In genomic region chr15:96696486-96697284, GRCm38 (mm10) we compare ENCODE assay signal across 8 mouse cellular contexts. TPM values are rescaled to one million over a fixed set of nuclear protein-coding genes. Genes with fewer than 3 reads are reported as not detected.
DNase-seq lines count a peak whose midpoint lies in the region; ATAC-seq and TF ChIP-seq lines count a peak whose summit lies in the region.

No protein-coding gene starts in this region.

- H3K4me2 ChIP-seq in heart, embryonic 14.5 days (ENCODE audit: low read length): peak overlapping the region; percentile 77
- peak overlapping the region; percentile 88 for H3K4me2 ChIP-seq in liver, postnatal 0 days (ENCODE audit: low read depth, low read length)

- no peak for TF ChIP-seq EP300 in ES-Bruce4 (IDR thresholded peaks at IDR 0.05; ENCODE audit: insufficient read depth, low read depth, low read length)
- TF ChIP-seq EP300 in liver, postnatal 0 days (IDR thresholded peaks at IDR 0.05; ENCODE audit: low read depth): no peak

- no peak for DNase-seq in gastrocnemius, adult 2 months
- DNase-seq in gastrocnemius, adult 8-10 months (ENCODE audit: low spot score in 2 of 2): no peak
- DNase-seq in liver, postnatal 0 days: no peak
- DNase-seq in right cerebral cortex, postnatal 36 days (ENCODE audit: low spot score in 2 of 2): no peak
- DNase-seq in gastrocnemius, postnatal 14 days: no peak
- no peak for DNase-seq in right cerebral cortex, postnatal 10 days (ENCODE audit: low spot score in 2 of 2)

- H3K9ac ChIP-seq in ES-Bruce4 (ENCODE audit: low read depth, poor library complexity, severe bottlenecking): peak overlapping the region; percentile 98
- H3K9ac ChIP-seq in heart, embryonic 14.5 days (ENCODE audit: low read length): peak overlapping the region; percentile 100
- H3K9ac ChIP-seq in liver, postnatal 0 days (replicated peaks): peak overlapping the region; percentile 95

- no peak for ATAC-seq in heart, embryonic 14.5 days (ENCODE audit: insufficient number of reproducible peaks, insufficient read depth, low FRiP score, low read depth)
- 0 out of 2 replicates have a peak, but pooled peaks have one; percentile 5 for ATAC-seq in liver, postnatal 0 days

- TF ChIP-seq CTCF in gastrocnemius, adult 2 months (IDR thresholded peaks at IDR 0.05): no peak
- TF ChIP-seq CTCF in ES-Bruce4 (IDR thresholded peaks at IDR 0.05; ENCODE audit: low read depth, low read length): no peak
- no peak for TF ChIP-seq CTCF in liver, postnatal 0 days (IDR thresholded peaks at IDR 0.05; ENCODE audit: low read depth)

- H3K4me3 ChIP-seq in gastrocnemius, adult 2 months: peak overlapping the region; percentile 98
- H3K4me3 ChIP-seq in ES-Bruce4 (ENCODE audit: low read depth, low read length): peak overlapping the region; percentile 38
- H3K4me3 ChIP-seq in heart, embryonic 14.5 days (ENCODE audit: control insufficient read depth in 1 of 2, insufficient read depth in 1 of 2, low read depth in 1 of 2, low read length in 2 of 2): peak overlapping the region; percentile 96 to 99
- H3K4me3 ChIP-seq in liver, postnatal 0 days (ENCODE audit: low read depth, low read length): peak overlapping the region; percentile 93

- H3K9me3 ChIP-seq in ES-Bruce4 (replicated peaks; ENCODE audit: control insufficient read depth, insufficient read depth, low read length, poor library complexity, severe bottlenecking): no peaks in the 10 kb centered on the region
- no peaks in the 10 kb centered on the region for H3K9me3 ChIP-seq in heart, embryonic 14.5 days (ENCODE audit: control insufficient read depth, low read length)
- no peaks in the 10 kb centered on the region for H3K9me3 ChIP-seq in liver, postnatal 0 days (ENCODE audit: low read length)

- WGBS in heart, embryonic 14.5 days: 59% methylated on average over 13 of the region's 13 CpGs
- 50% methylated on average over 13 of the region's 13 CpGs for WGBS in liver, postnatal 0 days (ENCODE audit: insufficient replicate concordance)

- intact Hi-C loops in gastrocnemius, adult 2 months (cut with DNase I): loop anchor here (5.0 kb wide), 1 partner anchor 81 kb away; no protein-coding TSS in a partner anchor
- intact Hi-C loops in gastrocnemius, postnatal 14 days (cut with DNase I; ENCODE audit: low total_unique reads): no loop called here

- no peak for TF ChIP-seq POLR2A in ES-Bruce4 (IDR thresholded peaks at IDR 0.05; ENCODE audit: insufficient read depth, low read length)

- H3K4me1 ChIP-seq in ES-Bruce4 (ENCODE audit: control insufficient read depth, insufficient read depth, low read length): no peaks in the 10 kb centered on the region
- peaks cover 27 to 44% of the 10 kb centered on the region in 2 experiments for H3K4me1 ChIP-seq in heart, embryonic 14.5 days (ENCODE audit: control insufficient read depth in 2 of 2, insufficient read depth in 2 of 2, low read length in 2 of 2)
- peaks cover 30% of the 10 kb centered on the region for H3K4me1 ChIP-seq in liver, postnatal 0 days (ENCODE audit: insufficient read depth)

- H3K27ac ChIP-seq in gastrocnemius, adult 2 months: peak overlapping the region; percentile 100
- 0 out of 2 replicates have a peak overlapping the region, but pooled peaks have one; percentile 32 for H3K27ac ChIP-seq in ES-Bruce4 (ENCODE audit: insufficient read depth, low read length)
- H3K27ac ChIP-seq in heart, embryonic 14.5 days (replicated peaks in 1 of 2; ENCODE audit: control insufficient read depth in 1 of 2, insufficient read depth in 1 of 2, low read depth in 2 of 2, low read length in 2 of 2): peak overlapping the region; percentile 78 to 100
- peak overlapping the region; percentile 94 for H3K27ac ChIP-seq in liver, postnatal 0 days (ENCODE audit: low read depth)

- no peaks in the 10 kb centered on the region for H3K27me3 ChIP-seq in ES-Bruce4 (ENCODE audit: control insufficient read depth, insufficient read depth, low read length, poor library complexity, severe bottlenecking)
- no peaks in the 10 kb centered on the region for H3K27me3 ChIP-seq in heart, embryonic 14.5 days (ENCODE audit: control insufficient read depth, insufficient read depth, low read length)
- H3K27me3 ChIP-seq in liver, postnatal 0 days (ENCODE audit: insufficient read depth, low read length): no peaks in the 10 kb centered on the region

- peaks cover 69% of the 10 kb centered on the region for H3K36me3 ChIP-seq in ES-Bruce4 (ENCODE audit: control insufficient read depth, insufficient read depth, low read length, poor library complexity, severe bottlenecking)
- peaks cover 70% of the 10 kb centered on the region for H3K36me3 ChIP-seq in heart, embryonic 14.5 days (ENCODE audit: control insufficient read depth, insufficient read depth, low read length)
- peaks cover 64% of the 10 kb centered on the region for H3K36me3 ChIP-seq in liver, postnatal 0 days (replicated peaks; ENCODE audit: insufficient read depth, low read length)

RNA-seq across cellular contexts. Expression of gene Slc38a2, which starts 2.8 kb away (rescaled TPM):
- total RNA-seq in gastrocnemius, adult 2 months (2021): 100 to 1,000 TPM; 115 to 116 TPM
- total RNA-seq in gastrocnemius, adult 8-10 months (2022): 100 to 1,000 TPM in 1 of 4 experiments, 10 to 100 TPM in 3; 60.8 to 209 (median 73.5) TPM
- 158 and 161 TPM in 2 replicates for polyA plus RNA-seq in ES-Bruce4 (2011; ENCODE audit: insufficient read depth, insufficient read length, low read depth, missing spikeins)
- 191 TPM in 2 replicates for polyA plus RNA-seq in heart, embryonic 14.5 days (2014; fragmentation: Nextera tagmentation; extraction: Ambion mirVana)
- 19.0 and 29.6 TPM in 2 replicates for polyA plus RNA-seq in liver, postnatal 0 days (2015; fragmentation: Nextera tagmentation; extraction: Ambion mirVana)
- 100 to 1,000 TPM in 1 of 2 experiments, 10 to 100 TPM in 1; 73.6 to 103 TPM for total RNA-seq in gastrocnemius, postnatal 14 days (2021)

RNA-seq across cellular contexts. Expression of gene Slc38a1, which starts 54.0 kb away (rescaled TPM):
- total RNA-seq in gastrocnemius, adult 2 months (2021): 1 to 10 TPM; 1.0 to 1.3 TPM
- total RNA-seq in gastrocnemius, adult 8-10 months (2022): 1 to 10 TPM in 2 of 4 experiments, under 1 TPM in 2; 0.45 to 2.5 (median 1.0) TPM
- 88.4 and 90.3 TPM in 2 replicates for polyA plus RNA-seq in ES-Bruce4 (2011; ENCODE audit: insufficient read depth, insufficient read length, low read depth, missing spikeins)
- polyA plus RNA-seq in heart, embryonic 14.5 days (2014; fragmentation: Nextera tagmentation; extraction: Ambion mirVana): 72.8 and 80.8 TPM in 2 replicates
- 8.4 and 11.3 TPM in 2 replicates for polyA plus RNA-seq in liver, postnatal 0 days (2015; fragmentation: Nextera tagmentation; extraction: Ambion mirVana)
- 1 to 10 TPM; 3.1 to 4.1 TPM for total RNA-seq in gastrocnemius, postnatal 14 days (2021)

Comparison
In these comparisons a context has a peak if more than half of its experiments do, and no peak if none do; other contexts are left out.
1. H3K27ac ChIP-seq: peak in every context shown above with its lines; median percentile 100 in gastrocnemius, adult 2 months; 94 in liver, postnatal 0 days; 89 in heart, embryonic 14.5 days; 32 in ES-Bruce4.
2. H3K4me3 ChIP-seq: peak in every context shown above with its lines; median percentile 98 in gastrocnemius, adult 2 months; 98 in heart, embryonic 14.5 days; 93 in liver, postnatal 0 days; 38 in ES-Bruce4.